Mouse (Mus musculus) ES-Bruce4 (cell line): ENCODE results near the gene Gm49322.

Experiments used
- CTCF ChIP-seq: IDR thresholded peaks from one replicate; pipeline ENCODE4 v1.8.1; 2011; ENCODE audit warnings: low read depth, low read length
- EP300 ChIP-seq: IDR thresholded peaks from 2 replicates; pipeline ENCODE4 v1.6.1; 2011; ENCODE audit warnings: low read depth, low read length; ENCODE audit not compliant: insufficient read depth
- POLR2A ChIP-seq: IDR thresholded peaks from one replicate; pipeline ENCODE4 v1.8.1; 2011; ENCODE audit warnings: low read length; ENCODE audit not compliant: insufficient read depth

DNA sequence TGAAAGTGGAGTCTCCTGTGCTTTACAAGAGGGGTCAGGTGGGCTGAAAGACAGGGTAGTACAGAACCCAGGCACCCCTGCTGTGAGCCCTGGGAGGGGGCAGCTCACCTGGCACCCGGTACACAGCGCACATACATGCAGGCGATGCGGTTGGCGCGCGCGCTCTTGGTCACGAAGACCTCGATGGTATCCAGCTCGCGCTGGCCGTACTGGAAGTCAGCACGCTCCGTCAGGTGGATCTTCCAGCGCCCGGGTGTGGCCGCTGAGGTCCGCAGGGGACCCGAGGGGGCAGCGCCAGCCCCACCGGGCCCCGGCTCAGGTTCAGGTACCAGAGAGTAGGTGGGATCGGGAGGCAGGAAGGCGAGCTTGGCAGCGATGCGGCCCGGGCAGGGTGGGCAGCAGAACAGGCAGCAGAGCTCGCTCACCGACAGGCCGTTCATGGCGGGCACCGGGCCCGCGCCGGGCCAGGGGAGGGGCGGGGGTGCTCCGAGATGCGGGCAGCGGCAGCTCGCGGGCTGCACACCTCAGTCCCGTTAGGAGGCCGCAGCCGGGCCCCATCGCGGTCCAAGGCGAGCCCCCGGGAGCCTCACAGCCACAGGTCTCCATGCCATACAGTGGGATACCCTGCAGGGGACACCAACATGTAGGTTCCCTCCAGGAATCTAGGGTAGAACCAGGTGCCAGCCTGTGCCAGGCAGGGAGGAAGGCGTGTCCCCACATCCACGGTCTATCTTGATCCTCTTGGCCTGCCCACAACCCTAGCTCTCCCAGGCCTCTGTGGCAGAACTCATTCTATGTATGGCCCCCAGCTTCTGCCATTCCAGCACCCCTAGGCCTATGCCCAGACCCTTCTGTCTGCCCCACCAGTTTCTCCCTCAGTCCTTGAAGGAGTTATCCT, 19.2 kb upstream of the Gm49322 start:
- TF ChIP-seq CTCF (no peak), POLR2A (no peak), EP300 (no peak)
